Mouse (Mus musculus) liver, adult 10 weeks (tissue): ENCODE results near the gene Adamts5. TPM values are rescaled to one million over a fixed set of nuclear protein-coding genes. Genes with fewer than 3 reads are reported as not detected.

Experiments used
- polyA plus RNA-seq: library from polyadenylated mRNA; stranded (reverse); fragments of 350-450 nt; fragmentation: Illumina TruSeq; extraction: RNeasy Lipid Tissue Mini Kit (QIAGEN cat#74804); gene quantifications from one replicate; pipeline ENCODE4 v1.2.3, GENCODE M21; 2014; ENCODE audit warnings: low read depth, low replicate concordance

Adamts5 gene
- 1.1 TPM for polyA plus RNA-seq

GRCm38 (mm10) chr16:85901581-85901910 lies at the start of gene Adamts5:
Gene Adamts5 (minus strand): TSS chr16:85901828.

Other genes starting within 250 kb of the Adamts5 start
- gene Adamts1, start 98.7 kb downstream of the Adamts5 start, polyA plus RNA-seq, result 6.3 TPM